Mouse (Mus musculus) ovary, postnatal 36 days (tissue): Measurements from ENCODE around the gene Nt5c3.

Experiments used
- DNase-seq: peaks from one replicate; pipeline ENCODE4 v3.0.0; 2022; ENCODE audit warnings: low spot score, mixed read lengths

Gene Nt5c3

DNA sequence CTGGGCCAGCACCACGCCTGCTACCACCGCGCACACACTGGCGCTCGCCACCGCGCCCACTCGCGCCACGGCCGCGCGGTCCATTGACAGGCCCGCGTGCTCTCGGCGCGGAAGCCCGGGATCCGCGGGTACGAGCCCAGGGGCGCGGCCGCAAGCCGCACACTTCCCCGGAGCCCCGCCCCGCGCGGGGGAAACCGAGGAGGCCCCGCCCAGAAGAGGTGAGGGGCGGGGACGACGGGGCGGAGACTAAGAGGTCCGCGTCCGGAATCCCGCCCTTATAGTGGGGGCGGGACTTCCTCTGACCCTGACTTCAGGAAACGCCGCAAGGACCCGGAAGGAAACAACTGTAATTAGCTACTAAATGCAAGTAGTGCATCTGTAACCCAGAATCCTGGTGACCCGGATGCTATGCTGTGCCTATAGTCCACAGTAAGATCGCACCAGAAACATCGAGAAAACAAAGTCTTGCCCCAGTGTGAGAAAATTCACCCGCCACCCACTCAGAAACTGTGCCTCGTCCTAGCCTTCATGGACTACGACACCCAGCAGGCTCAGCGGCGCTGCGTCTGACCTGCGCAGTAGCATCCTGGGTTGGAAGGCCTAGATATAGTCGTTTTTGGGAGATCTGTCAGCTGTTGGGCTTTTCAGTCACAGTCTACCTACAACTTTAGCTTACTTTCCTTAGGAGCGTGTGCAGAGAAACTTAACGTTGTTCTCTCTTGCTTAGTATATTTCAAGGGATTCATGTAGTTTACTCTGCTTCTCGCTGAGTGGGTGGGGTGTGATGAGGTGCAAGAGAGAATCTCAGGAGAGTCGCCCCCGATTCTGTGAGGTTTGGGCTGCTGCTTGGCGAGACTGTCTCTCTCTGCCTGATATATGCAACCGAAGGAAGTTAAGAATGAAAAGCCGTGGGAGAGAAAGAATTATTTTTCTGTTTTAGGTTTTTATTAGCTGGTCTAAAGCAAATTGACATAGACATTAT lies at the start of gene Nt5c3, which contains the start of gene Vmn1r4:
TSS of gene Nt5c3 (minus strand) at position 207 of the 982 bp plus-strand sequence.
TSS of gene Vmn1r4 (plus strand) at position 290 of the 982 bp plus-strand sequence.
- peak; percentile 94 for DNase-seq

DNA sequence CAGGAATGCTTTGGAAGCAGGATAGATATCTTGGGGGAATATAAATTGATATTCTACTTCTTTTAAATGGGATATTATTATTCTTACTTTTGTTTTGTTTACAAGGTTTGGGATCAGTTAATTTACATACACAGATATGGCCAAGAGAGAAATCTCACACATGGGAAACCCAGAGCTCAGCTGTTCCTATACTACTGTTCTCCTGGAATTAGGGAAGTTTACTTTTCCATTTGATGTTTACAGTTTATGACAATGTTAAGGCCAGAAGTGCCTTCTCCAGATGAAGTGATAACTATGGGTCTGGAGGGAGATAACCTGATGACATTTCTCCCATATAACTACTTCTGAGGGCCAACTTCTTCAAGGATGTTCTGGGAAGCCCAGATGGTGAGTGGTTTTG lies 46.2 kb upstream of the Nt5c3 start, which contains the start of gene Vmn1r5:
TSS of gene Vmn1r5 (plus strand) at position 301 of the 400 bp plus-strand sequence.
- no peak for DNase-seq

DNA sequence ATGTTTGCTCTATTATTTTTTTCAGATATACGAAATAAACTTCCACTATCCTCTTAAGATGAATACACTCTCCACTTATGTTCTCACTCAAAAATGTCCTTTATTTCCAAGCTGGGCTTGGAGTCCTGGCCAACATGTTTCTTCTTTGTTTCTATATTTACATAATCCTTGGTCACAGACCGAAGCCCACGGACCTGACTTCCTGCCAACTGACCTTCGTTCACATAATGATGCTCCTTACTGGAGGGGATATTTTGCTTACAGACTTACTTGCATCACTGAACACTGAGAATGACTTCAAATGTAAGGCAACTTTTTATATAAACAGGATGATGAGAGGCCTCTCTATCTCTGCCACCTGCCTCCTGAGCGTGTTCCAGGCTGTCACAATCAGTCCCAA lies 32.7 kb upstream of the Nt5c3 start:
- no peak for DNase-seq

DNA sequence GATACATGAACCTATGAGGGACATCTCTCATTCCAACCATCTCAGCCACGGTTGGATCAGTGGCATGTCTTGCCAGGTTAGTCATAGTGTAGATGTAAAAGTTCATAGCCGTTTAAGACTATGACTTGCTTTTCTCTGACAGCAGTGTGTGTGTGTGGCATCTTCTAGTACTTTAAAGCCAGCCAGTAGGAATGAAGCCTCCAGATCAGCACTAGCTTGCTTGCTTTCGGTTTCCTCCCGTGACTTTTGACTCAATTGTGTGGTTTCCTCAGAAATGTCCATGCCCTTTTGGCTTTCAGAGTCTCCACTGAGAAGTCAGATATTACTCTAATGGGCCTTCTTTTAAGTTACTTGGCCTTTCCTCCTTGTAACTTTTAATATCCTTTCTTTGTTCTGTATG lies 10.6 kb upstream of the Nt5c3 start:
- DNase-seq, result no peak

DNA sequence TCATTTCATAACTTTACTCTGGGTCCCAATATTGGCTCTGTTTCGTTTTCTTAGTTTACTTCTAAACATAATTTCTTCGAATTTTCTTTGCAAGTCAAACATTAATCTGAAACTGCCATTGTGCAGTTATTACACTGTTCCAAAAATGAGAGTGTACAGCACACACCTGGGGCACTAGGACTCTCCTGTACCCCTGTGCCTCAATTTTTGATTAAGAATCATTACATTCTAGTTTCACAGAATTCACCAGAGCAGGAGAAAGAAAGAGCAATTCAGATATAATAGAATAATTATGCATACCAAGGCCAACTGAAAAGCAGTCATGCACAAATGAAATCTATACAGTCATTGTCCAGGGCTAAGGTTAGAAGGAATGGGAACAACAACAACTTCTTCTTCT lies 8.7 kb upstream of the Nt5c3 start:
- DNase-seq, result no peak

DNA sequence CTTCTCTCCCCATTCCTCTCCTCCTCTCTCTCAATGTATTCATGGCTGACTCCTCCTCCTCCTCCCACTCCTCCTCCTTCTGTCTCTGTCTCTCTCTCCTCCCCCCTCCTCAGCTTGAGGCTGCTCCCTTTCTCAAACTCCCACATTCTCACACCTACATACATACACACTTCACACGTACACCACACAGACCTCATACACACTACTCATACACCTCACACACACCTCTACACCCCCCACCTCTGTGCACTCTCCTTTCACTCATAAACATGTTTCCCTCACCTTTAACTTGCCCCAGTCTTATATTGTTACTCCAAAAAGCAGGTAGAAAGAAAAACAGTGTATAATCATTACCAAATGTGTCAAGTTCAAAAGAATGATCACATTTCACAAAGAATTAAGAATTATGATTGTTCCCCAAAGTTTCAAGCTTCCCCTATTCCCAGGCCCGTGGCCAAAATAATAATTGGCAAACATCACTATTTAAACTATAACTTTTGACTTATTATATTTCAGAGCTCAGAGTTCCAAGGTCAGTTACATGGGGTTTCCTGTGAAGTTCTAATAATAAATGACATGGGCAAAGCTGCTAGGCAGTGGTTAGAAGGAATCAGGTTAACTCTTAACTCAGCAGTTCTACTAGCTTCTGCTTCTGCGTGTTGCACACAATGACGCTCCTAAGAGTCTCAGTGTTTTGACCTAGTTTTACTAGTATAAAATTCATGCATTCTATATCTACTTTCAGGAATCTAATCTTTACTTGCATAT lies 8.1 kb upstream of the Nt5c3 start:
- DNase-seq, result no peak

DNA sequence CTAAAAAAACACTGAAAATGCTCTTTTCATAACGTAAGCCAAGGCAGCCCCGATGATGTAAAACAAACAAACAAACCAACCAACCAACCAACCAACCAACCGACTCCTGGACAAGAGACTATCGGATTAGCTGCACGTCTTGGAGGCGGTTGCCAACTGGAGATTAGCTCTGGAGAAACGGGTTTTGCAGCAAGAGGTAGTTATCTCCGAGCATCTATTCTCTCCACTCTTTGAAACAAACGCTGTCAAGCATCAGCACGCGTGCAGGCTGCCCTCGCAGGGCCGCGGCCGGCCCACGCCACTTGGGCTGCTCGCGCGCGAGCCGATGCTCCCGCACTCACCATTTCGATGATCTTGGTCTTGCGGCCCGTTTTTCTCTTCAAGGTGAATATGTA lies 404 bp downstream of the Nt5c3 start:
- no peak for DNase-seq

DNA sequence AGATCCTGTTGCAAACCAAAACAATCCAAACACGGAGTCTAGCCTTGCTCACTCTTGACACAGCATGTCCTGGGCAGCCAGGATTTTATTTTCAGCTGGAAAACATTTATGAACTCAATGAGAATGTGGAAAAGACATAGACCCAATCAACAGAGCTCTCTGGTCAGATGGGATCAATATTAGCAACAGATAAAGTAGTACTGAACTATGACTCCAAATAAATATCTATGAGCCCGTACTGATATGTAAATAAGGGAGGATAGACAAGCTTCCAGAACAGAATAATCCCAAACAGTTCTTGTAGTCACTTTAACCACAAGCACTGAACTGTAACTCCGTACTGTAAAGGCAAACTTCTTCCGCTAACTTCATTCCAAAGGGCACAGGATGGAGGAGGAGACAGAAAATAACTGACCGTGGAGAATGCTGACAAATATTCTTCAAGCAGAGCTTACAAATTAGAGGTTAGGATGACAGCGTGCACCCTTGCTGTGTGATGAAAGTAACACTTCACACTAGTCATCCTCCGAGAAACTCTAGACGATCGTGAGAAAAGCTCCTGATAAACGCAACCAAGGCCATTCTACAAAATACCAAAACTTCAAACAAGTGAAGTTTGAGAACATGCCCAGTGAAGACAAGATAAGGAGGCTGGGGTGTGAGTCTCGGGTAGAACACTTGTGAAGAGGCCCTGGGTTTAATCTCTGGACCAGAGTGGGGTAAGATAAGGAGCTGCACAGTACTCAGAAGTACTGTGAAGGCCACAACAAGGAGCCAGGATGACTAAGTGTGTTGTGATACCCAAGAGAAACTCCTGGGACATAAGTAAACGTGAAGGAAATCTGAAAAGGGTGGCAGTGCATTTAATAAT lies 3.3 kb downstream of the Nt5c3 start:
- no peak for DNase-seq

DNA sequence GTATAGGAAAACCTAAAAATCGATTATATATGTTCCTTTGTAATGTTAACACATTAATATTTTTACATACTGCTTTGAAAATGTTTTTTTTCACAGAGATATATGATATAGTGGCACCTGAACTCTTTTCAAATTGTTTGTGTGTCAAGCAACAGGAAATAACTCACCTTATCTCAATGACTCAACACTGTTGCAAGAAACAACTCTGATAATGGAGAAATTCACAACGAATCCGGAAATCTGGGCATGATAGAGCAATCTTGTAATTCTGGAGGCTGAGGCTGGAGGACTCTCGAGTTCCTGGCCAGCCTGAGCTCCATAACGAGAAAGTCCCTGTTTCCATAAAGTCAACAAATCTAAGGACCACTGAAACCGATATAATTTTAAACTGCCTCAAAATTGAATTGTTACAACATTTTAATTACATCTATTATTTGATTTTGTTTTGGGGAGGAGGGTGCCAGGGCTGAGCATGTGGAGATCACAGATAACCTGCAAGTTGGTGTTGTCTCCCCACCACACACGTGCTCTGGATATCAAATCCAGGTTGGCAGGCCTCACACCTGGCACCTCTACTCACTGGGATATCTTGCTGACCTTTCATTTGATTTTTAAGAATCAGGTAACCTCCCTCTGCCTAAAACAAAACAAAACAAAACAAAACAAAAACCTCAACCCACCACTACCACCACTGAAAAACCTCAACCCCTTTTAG lies 4.2 kb downstream of the Nt5c3 start:
- no peak for DNase-seq

DNA sequence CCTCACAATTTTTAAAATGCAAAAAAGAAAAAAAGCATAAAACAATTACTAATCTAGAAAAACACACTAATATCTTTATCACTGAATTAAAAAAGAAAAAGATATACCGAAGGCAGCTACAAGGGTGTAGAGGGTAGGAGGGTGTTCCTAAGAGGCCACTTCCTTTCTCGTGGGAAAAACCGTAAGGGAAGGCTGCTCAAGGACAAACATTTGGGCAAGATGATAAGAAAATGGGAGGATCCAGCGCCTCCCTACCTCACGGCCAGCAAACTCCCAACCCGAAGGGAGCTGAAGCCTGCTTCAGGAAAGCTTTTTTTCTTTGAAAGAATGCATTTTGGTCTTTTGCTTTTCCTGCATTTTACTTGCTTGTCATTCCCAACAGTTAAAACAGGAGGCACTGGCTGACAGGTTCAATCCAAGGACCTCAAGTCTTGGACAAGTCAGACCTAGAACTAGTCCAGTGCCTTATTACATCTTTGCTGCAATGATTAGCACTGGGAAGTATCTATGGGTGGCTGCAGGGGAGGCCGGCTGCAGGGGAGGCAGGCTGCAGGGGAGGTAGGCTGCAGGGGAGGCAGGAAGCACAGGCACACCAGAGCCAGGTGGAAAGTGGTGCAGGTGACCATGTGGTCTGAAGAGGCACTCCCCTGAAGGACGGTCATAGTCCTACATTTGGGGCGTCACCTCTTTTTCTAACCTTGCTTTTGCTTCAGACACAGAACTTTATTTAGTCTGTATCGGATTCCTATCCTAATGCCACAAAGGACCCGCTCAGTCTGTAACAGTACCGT lies 6.0 kb downstream of the Nt5c3 start:
- DNase-seq, result peak; percentile 30

DNA sequence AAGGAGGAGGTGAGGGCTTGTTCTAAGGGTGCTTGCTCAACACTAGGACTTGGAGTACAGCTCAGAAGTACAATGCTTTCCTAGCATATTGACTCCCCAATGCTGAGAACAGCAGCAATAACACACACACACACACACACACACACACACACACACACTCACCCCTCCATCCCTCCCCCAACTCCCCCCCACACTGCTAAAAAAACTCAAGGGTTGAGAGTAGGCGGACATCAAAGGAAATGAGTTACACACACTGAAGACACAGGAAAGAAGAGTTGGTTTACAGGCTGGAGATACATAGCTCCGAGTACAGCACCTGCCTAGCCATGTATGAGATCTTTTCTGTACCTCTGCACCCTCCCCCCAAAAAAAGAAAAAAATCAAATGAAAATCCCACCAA lies 7.5 kb downstream of the Nt5c3 start:
- DNase-seq, result no peak

DNA sequence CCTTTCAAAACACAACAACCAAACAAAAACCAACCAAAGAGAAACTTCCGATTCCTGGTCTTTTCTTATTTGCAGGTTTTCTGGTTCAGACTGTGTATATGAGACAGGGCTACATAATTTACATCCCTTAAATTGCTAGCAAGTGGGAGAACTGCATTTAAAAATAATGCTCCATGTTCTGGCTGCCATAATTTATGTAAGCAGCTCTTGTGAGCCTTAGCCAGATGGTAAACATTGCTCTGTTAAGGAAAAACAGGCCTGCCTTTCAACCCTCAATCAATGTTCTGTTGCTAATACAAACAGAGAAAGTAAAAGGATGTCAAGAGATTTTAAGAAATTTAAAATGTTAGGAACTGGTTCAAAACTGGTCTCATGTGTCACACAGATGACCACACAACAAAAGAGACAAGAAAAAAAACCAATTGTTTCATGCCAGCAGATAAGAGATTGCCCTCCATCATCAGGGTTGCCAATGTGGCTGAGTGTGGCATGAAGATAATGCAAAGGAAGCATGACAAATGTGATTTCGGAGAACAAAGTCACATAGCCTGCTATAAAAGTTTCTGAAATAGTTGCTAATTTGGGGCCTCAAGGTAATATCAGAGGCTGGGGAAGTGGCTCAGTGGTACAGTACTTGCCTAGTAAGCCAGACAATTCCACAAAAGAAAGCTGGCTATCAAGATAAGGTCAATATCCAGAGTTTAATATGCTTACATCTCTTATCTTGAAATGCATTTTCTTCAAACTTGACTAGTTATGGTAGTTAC lies 10.5 kb downstream of the Nt5c3 start:
- no peak for DNase-seq

DNA sequence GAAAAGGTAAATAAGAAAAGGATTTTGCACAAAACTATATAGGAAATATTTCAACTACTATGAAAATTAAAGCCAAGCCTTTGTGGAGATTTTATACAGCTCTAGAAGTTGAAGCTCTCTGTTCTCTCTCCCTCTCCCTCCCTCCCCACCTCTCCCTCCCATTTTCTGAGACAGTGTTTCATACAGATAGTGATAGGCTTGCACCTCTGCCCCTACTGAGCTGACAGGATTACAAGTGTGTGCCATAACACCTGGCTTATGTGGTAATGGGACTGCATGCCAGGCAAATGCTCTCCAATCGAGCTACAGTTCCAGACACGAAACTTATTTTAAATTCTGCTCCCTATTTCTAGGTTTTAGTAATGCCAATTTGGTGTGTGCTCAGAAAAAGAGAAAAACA lies 12.8 kb downstream of the Nt5c3 start:
- no peak for DNase-seq

DNA sequence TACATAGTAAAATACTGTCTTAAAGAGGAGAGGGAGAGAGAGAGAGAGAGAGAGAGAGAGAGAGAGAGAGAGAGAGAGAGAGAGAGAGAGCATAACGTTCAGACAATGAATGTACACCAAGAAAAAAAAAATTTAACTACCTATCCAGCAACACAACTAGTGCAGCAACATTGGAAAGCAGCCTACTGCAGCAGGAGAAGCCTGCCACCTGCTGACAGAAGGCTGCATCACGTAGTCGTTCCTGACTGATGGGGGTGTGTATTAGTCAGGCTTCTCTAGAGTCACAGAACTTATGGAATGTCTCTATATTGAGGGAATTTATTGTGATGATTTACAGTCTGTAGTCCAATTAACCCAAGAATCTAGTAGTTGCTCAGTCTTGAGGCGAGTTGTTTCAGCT lies 14.8 kb downstream of the Nt5c3 start:
- DNase-seq, result peak; percentile 57

DNA sequence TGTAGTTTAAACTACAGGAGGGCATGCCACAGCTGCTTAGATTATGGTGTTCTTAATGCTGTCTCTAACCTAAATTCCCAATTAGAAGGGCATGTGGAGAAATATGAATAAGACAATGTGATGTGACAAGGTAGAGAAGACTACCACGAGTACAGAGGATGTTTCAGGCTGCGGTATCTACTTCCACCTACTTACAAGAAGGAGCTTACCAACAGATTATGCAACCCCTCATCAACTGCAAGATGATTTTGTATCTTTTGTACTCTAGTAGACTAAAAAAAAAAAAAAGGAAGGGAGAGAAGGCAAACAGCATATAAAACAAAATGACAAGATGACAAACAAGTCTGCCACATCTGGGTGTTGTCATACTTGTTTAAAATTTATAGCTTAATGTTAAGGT lies 15.3 kb downstream of the Nt5c3 start:
- no peak for DNase-seq

DNA sequence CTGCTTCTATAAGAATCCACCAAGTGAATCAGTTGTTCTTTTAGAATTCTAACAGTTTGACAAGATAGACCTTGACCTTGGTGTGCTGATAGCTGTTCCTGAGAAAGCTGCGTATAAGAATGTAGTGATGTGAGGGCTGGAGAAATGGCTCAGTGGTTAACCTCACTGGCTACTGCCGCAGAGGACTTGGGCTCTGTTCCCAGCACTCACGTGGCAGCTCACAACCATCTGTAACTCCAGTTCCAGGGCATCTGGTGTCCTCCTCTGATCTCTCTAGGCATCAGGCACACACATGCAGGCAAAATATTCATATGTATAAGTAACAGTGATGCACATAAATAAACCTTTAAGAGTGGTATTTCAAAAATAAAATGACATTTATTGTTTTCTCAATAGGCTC lies 15.8 kb downstream of the Nt5c3 start:
- no peak for DNase-seq

DNA sequence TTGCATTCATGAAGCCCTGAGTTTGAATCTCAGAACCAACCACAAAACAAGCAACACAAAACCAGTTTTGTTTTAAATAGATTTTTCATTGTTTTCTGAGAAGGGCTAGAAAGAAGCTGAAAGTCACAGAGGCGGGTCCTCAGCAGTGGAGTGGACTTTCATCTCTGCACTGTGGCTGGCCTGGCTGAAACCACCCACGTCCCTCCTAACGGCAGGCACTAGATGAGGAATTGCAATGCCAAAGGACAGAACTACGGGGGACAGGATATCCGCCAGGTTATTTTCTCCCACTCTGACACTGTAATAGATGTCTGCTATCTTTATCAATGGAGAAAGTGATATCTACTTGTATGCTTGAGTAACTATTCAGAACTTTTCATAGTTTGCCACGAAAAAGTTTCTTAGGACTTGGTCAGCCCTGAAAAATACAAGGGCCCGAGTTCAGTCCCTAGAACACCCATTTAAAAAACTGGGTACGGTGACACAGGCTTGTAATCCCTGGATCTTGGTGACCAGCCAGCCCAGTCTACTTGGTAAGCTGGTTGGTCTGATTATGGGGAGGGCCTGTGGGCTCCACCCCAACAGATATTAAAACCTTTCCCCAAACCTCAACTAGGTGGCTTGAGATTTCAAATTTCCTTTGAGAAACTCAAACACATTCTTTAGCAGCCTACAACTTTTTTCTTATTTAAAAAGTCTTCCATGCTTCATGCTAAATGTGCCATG lies 17.4 kb downstream of the Nt5c3 start:
- DNase-seq, result no peak

DNA sequence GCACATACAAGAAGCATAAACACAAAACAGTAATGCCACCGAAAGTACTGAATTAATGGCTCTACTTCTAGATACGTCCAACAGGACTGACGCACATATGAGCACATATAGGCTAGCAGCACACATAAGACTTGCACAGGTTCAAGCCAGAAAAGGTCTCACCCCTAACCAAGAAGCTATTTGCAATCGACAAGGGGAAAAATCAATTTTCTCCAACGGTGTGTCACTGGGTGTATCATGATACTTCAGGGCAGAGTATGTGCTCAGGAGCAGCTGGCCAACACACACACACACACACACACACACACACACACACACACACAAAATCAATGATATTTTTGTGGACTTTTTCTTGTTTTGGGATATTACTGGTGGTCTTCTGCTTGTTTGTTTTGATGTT lies 18.2 kb downstream of the Nt5c3 start:
- no peak for DNase-seq

DNA sequence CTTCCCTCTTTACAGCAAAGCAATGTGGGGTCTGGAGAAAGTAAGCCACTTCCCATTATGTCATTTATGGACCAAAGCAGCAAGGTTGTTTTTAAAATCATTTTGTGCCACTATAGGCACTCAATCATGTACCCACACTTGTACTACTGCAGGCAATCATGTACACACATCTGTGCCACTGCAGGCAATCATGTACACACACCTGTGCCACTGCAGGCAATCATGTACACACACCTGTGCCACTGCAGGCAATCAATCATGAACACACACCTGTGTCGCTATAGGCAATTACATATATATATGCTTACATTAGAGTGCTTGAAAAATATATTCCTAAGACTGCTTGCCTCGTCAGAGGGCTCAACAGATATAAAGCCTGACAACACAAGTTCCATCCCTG lies 18.8 kb downstream of the Nt5c3 start:
- DNase-seq, result no peak
